ENCODE assay signal across 16 mouse cellular contexts in the genomic region with DNA sequence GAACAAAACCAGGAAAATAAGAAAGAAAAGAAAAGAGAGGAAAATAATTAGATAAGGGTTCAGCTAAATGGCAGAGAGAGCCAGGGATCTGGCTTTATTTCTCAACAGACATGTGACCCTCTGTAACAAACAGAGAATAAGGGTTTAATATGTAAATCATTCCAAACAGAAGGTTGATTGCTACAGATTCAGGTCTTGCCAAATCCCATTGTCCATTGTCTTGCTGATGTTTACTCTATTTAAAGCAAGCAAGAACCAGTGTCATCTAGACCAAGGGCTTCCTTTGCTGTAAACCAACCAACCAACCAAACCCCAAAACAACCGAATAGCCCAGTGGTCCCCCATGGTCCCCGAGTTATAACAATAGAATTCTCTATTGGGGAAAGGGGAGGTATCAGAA. TPM values are rescaled to one million over a fixed set of nuclear protein-coding genes. Genes with fewer than 3 reads are reported as not detected.
A peak's percentile ranks its signal among the peaks of the same experiment; 100 is the strongest.
DNase-seq lines count a peak whose midpoint lies in the region.
"Had no signal": no experiment of that assay in that cellular context is flagged by ENCODE, and none has a peak within 500 bp of the region (broad histone marks: within the 10 kb centered on the region; RNA-seq: fewer than 3 reads in every experiment).

No protein-coding gene starts in this region.

- peak; percentile 41 for DNase-seq in heart, adult 11 months
- no peak for DNase-seq in heart, postnatal 4 days
- peak; percentile 21 for DNase-seq in layer of hippocampus, adult 9-11 months
- no peak for DNase-seq in layer of hippocampus, adult 8-10 months (ENCODE audit: low spot score in 2 of 2)
- peak; percentile 60 for DNase-seq in R1 (ENCODE audit: low read depth, low spot score)
- DNase-seq in brain, adult 2 months (ENCODE audit: low read depth, low spot score): peak; percentile 79
- no peak for DNase-seq in urinary bladder, postnatal 14 days (ENCODE audit: low spot score)
- no peak for DNase-seq in cerebellum, postnatal 25 days
- DNase-seq: adrenal gland, adult 8-10 months; adrenal gland, postnatal 14 days; adrenal gland, postnatal 36 days; cerebellum, adult 11 months; cerebellum, adult 18-20 months; cerebellum, adult 8-10 months; cerebellum, adult 9-11 months; cerebellum, postnatal 14 days had no signal

RNA-seq across cellular contexts. Expression of a gene that starts 19.9 kb away (rescaled TPM):
- under 1 TPM; 0.36 to 0.48 TPM for total RNA-seq in heart, postnatal 4 days (2021)
- total RNA-seq in layer of hippocampus, adult 8-10 months (2022): 1 to 10 TPM in 2 of 4 experiments, under 1 TPM in 2; 0.53 to 1.2 (median 0.96) TPM

RNA-seq across cellular contexts. Expression of a gene that starts 20.1 kb away (rescaled TPM):
- total RNA-seq in heart, postnatal 4 days (2021): 1 to 10 TPM; 7.9 to 8.1 TPM
- total RNA-seq in layer of hippocampus, adult 8-10 months (2022): 10 to 100 TPM; 60.6 to 67.9 (median 63.7) TPM

Comparison
In these comparisons a context has a peak if more than half of its experiments do, and no peak if none do; other contexts are left out.
1. DNase-seq: peak in heart, adult 11 months (single experiment), layer of hippocampus, adult 9-11 months (single experiment), R1 (single experiment) and brain, adult 2 months (single experiment); none in heart, postnatal 4 days (single experiment), layer of hippocampus, adult 8-10 months (0 of 2), urinary bladder, postnatal 14 days (single experiment) and cerebellum, postnatal 25 days (0 of 2).
2. RNA of a gene that starts 20.1 kb away (total RNA-seq): 60.6 to 67.9 TPM in layer of hippocampus, adult 8-10 months; 7.9 to 8.1 TPM in heart, postnatal 4 days; every median in the first group is over 4 times any median in the second.